Mouse (Mus musculus) small intestine, adult 2 months (tissue): Measurements from ENCODE around the gene Dll4. TPM values are rescaled to one million over a fixed set of nuclear protein-coding genes. Genes with fewer than 3 reads are reported as not detected.

Source experiments
- H3K27ac ChIP-seq: fragments of 200-500 bp; 2 replicates; pipeline ENCODE4 v1.5.1; 2012; ENCODE audit warnings: low read depth, low read length, control low read depth, inconsistent platforms; ENCODE audit not compliant: insufficient read depth
- H3K27me3 ChIP-seq: fragments of 200-500 bp; 2 replicates; pipeline ENCODE4 v1.6.1; 2012; ENCODE audit warnings: mild to moderate bottlenecking, moderate library complexity, low read length, inconsistent platforms; ENCODE audit not compliant: control insufficient read depth, insufficient read depth
- H3K36me3 ChIP-seq: fragments of 200-500 bp; 2 replicates; pipeline ENCODE4 v1.6.1; 2012; ENCODE audit warnings: mild to moderate bottlenecking, low read length, control low read depth, inconsistent platforms; ENCODE audit not compliant: control insufficient read depth, insufficient read depth
- H3K4me1 ChIP-seq: fragments of 200-500 bp; 2 replicates; pipeline ENCODE4 v1.6.1; 2012; ENCODE audit warnings: low read length, inconsistent platforms, mixed read lengths; ENCODE audit not compliant: control insufficient read depth, insufficient read depth, insufficient read length
- H3K4me3 ChIP-seq: fragments of 200-500 bp; 2 replicates; pipeline ENCODE4 v1.5.1; 2012; ENCODE audit warnings: low read depth, mild to moderate bottlenecking, control low read depth, inconsistent platforms, low read length, moderate library complexity
- CTCF ChIP-seq: fragments of 200-500 bp; IDR thresholded peaks from 2 replicates; pipeline ENCODE4 v1.5.1; 2012; ENCODE audit warnings: low read depth, mild to moderate bottlenecking, control low read depth, inconsistent platforms, low read length, moderate library complexity, mixed read lengths; ENCODE audit not compliant: insufficient replicate concordance, insufficient read length; ENCODE audit errors: extremely low read depth
- POLR2A ChIP-seq: fragments of 200-500 bp; IDR thresholded peaks from 2 replicates; pipeline ENCODE4 v1.6.1; 2012; ENCODE audit warnings: low read depth, mild to moderate bottlenecking, control low read depth, inconsistent platforms, low read length, moderate library complexity
- WGBS: fragments of 180-500 bp; shearing (Covaris S2); methylation state at CpG from one replicate; pipeline ENCODE4 v1.1.7; 2018; 5-methylcytosine and 5-hydroxymethylcytosine counted together
- polyA plus RNA-seq: library from polyadenylated mRNA; depleted of rRNA; stranded (reverse); fragments of >200 nt; gene quantifications from 2 replicates; pipeline ENCODE4 v1.2.3, GENCODE M21; 2012; rRNA removed

Gene Dll4
- polyA plus RNA-seq, result 9.8 and 22.1 TPM in 2 replicates

- TF ChIP-seq CTCF, result no peak
- peak; percentile 89 for TF ChIP-seq POLR2A
- WGBS, result under 1% methylated on average over 33 of the region's 33 CpGs
- Histone ChIP-seq H3K27ac (peak within 1 kb of the TSS; percentile 33), H3K4me3 (peak within 1 kb of the TSS; percentile 64), H3K27me3 (peaks cover 6% of the 10 kb centered on the region), H3K36me3 (peaks cover 3% of the 10 kb centered on the region), H3K4me1 (peaks cover 26% of the 10 kb centered on the region)
Measured at GRCm38 (mm10) chr2:119325568-119326143, at the start of gene Dll4. Gene Dll4, plus strand, starts transcription at chr2:119325784.

- no peaks in the 10 kb centered on the region for H3K27me3 ChIP-seq
- no peak overlapping the region for H3K27ac ChIP-seq
- H3K36me3 ChIP-seq, result no peaks in the 10 kb centered on the region
- TF ChIP-seq CTCF (no peak), POLR2A (no peak)
- WGBS, result 85% methylated on average over 7 of the region's 7 CpGs
- H3K4me3 ChIP-seq, result no peak overlapping the region
- no peaks in the 10 kb centered on the region for H3K4me1 ChIP-seq
Measured at GRCm38 (mm10) chr2:119276926-119277325, 48.7 kb upstream of the Dll4 start.

- no peak overlapping the region for H3K27ac ChIP-seq
- no peaks in the 10 kb centered on the region for H3K4me1 ChIP-seq
- H3K4me3 ChIP-seq, result no peak overlapping the region
- no peaks in the 10 kb centered on the region for H3K36me3 ChIP-seq
- TF ChIP-seq POLR2A (no peak), CTCF (no peak)
- H3K27me3 ChIP-seq, result no peaks in the 10 kb centered on the region
- 93% methylated on average over 23 of the region's 23 CpGs for WGBS
Measured at GRCm38 (mm10) chr2:119277810-119278209, 47.8 kb upstream of the Dll4 start.

GRCm38 (mm10) chr2:119281899-119282565 lies 43.6 kb upstream of the Dll4 start:
- H3K36me3 ChIP-seq, result no peaks in the 10 kb centered on the region
- H3K27me3 ChIP-seq, result no peaks in the 10 kb centered on the region
- H3K4me1 ChIP-seq, result 0 out of 2 replicates have a peak, but pooled peaks cover 2% of the 10 kb centered on the region
- no peak overlapping the region for H3K4me3 ChIP-seq
- no peak overlapping the region for H3K27ac ChIP-seq
- TF ChIP-seq CTCF (no peak), POLR2A (no peak)
- 50% methylated on average over 7 of the region's 7 CpGs for WGBS

GRCm38 (mm10) chr2:119287372-119287771 lies 38.2 kb upstream of the Dll4 start:
- no peak overlapping the region for H3K4me3 ChIP-seq
- peaks cover 7% of the 10 kb centered on the region; the same call in 1 of the 2 replicates for H3K4me1 ChIP-seq
- TF ChIP-seq CTCF (no peak), POLR2A (no peak)
- no peak overlapping the region for H3K27ac ChIP-seq
- WGBS, result 92% methylated on average over 5 of the region's 5 CpGs
- H3K27me3 ChIP-seq, result no peaks in the 10 kb centered on the region
- H3K36me3 ChIP-seq, result peaks cover 20% of the 10 kb centered on the region

GRCm38 (mm10) chr2:119288270-119288882 lies 37.2 kb upstream of the Dll4 start, which contains the start of gene Vps18:
Gene Vps18, plus strand, starts transcription at chr2:119288740.
- Histone ChIP-seq H3K27me3 (no peaks in the 10 kb centered on the region), H3K4me1 (peaks cover 7% of the 10 kb centered on the region; the same call in 1 of the 2 replicates), H3K36me3 (peaks cover 28% of the 10 kb centered on the region), H3K27ac (peak within 1 kb of the TSS; percentile 80), H3K4me3 (peak within 1 kb of the TSS; percentile 79)
- TF ChIP-seq POLR2A (peak; percentile 59; the same call in 1 of the 2 replicates), CTCF (peak; percentile 99)
- WGBS, result 1% methylated on average over 31 of the region's 31 CpGs

- H3K27me3 ChIP-seq, result no peaks in the 10 kb centered on the region
- TF ChIP-seq CTCF (no peak), POLR2A (no peak)
- peaks cover 7% of the 10 kb centered on the region; the same call in 1 of the 2 replicates for H3K4me1 ChIP-seq
- under 1% methylated on average over 11 of the region's 11 CpGs for WGBS
- peaks cover 35% of the 10 kb centered on the region for H3K36me3 ChIP-seq
- peak overlapping the region; percentile 79 for H3K4me3 ChIP-seq
- peak overlapping the region; percentile 80 for H3K27ac ChIP-seq
Measured at GRCm38 (mm10) chr2:119289014-119289416, 36.6 kb upstream of the Dll4 start.
